ENCODE assay signal across 9 mouse cellular contexts in genomic region chr14:115040091-115040571, GRCm38 (mm10). TPM values are rescaled to one million over a fixed set of nuclear protein-coding genes. Genes with fewer than 3 reads are reported as not detected.
A peak's percentile ranks its signal among the peaks of the same experiment; 100 is the strongest.
DNase-seq lines count a peak whose midpoint lies in the region; ATAC-seq and TF ChIP-seq lines count a peak whose summit lies in the region.
"Had no signal": no experiment of that assay in that cellular context is flagged by ENCODE, and none has a peak within 500 bp of the region (broad histone marks: within the 10 kb centered on the region; RNA-seq: fewer than 3 reads in every experiment).

No protein-coding gene starts in this region.

- H3K9me3 ChIP-seq in kidney, embryonic 15.5 days (replicated peaks) = no peaks in the 10 kb centered on the region
- no peaks in the 10 kb centered on the region for H3K9me3 ChIP-seq in ES-E14 (ENCODE audit: control insufficient read depth, insufficient read depth, low read depth, low read length)
- no peaks in the 10 kb centered on the region for H3K9me3 ChIP-seq in hindbrain, embryonic 15.5 days

- WGBS in kidney, embryonic 15.5 days = 2% methylated on average over 30 of the region's 30 CpGs
- 1% methylated on average over 30 of the region's 30 CpGs for WGBS in hindbrain, embryonic 15.5 days

- H3K4me1 ChIP-seq in kidney, embryonic 15.5 days = peaks cover 26% of the 10 kb centered on the region
- H3K4me1 ChIP-seq in ES-E14 (ENCODE audit: control insufficient read depth in 2 of 2, insufficient read depth in 2 of 2, low read length in 2 of 2, poor library complexity in 1 of 2) = peaks cover 0 to 5% of the 10 kb centered on the region in 2 experiments; a peak in 1 of 4 replicates
- peaks cover 27% of the 10 kb centered on the region for H3K4me1 ChIP-seq in hindbrain, embryonic 15.5 days (replicated peaks)

- in situ Hi-C loops in ES-E14 (cut with MboI; ENCODE audit: low sequenced_read_pairs in 2 of 2, unreplicated experiment in 2 of 2) = no loop called here

- peaks cover 22% of the 10 kb centered on the region for H3K36me3 ChIP-seq in kidney, embryonic 15.5 days
- H3K36me3 ChIP-seq in ES-E14 (ENCODE audit: control insufficient read depth, insufficient read depth, low read length, poor library complexity, severe bottlenecking) = peaks cover 18% of the 10 kb centered on the region
- peaks cover 8% of the 10 kb centered on the region for H3K36me3 ChIP-seq in hindbrain, embryonic 15.5 days

- no peak for DNase-seq in kidney, postnatal 14 days
- DNase-seq in ES-E14 (ENCODE audit: low read depth, low spot score) = no peak
- DNase-seq in embryo, embryonic 11 days = peak; percentile 77
- DNase-seq in thymus, postnatal 0 days (ENCODE audit: low spot score) = no peak
- no peak for DNase-seq in layer of hippocampus, adult 8-10 months (ENCODE audit: low spot score in 2 of 2)

- H3K9ac ChIP-seq in kidney, embryonic 15.5 days = peak overlapping the region; percentile 97
- H3K9ac ChIP-seq in ES-E14 (ENCODE audit: insufficient read depth, low read depth, low read length, poor library complexity, severe bottlenecking) = peak overlapping the region; percentile 94
- peak overlapping the region; percentile 95 for H3K9ac ChIP-seq in hindbrain, embryonic 15.5 days

- peaks cover 10% of the 10 kb centered on the region for H3K27me3 ChIP-seq in kidney, embryonic 15.5 days
- H3K27me3 ChIP-seq in hindbrain, embryonic 15.5 days = peaks cover 5% of the 10 kb centered on the region; the same call in 1 of the 2 replicates

- peak overlapping the region; percentile 96 for H3K4me2 ChIP-seq in kidney, embryonic 15.5 days
- H3K4me2 ChIP-seq in hindbrain, embryonic 15.5 days = peak overlapping the region; percentile 95

- H3K27ac ChIP-seq in kidney, embryonic 15.5 days = peak overlapping the region; percentile 94
- peak overlapping the region; percentile 81 for H3K27ac ChIP-seq in ES-E14 (ENCODE audit: insufficient read depth, low read depth, low read length, poor library complexity, severe bottlenecking)
- H3K27ac ChIP-seq in hindbrain, embryonic 15.5 days (replicated peaks) = peak overlapping the region; percentile 91

- peak overlapping the region; percentile 94 for H3K4me3 ChIP-seq in kidney, embryonic 15.5 days (replicated peaks)
- H3K4me3 ChIP-seq in ES-E14 (ENCODE audit: insufficient read depth in 1 of 2, low read depth in 1 of 2, low read length in 2 of 2, poor library complexity in 1 of 2, severe bottlenecking in 1 of 2) = peak overlapping the region; percentile 61 to 92
- H3K4me3 ChIP-seq in hindbrain, embryonic 15.5 days = peak overlapping the region; percentile 78

- ATAC-seq in kidney, embryonic 15.5 days (replicated peaks; ENCODE audit: low FRiP score) = peak; percentile 45
- ATAC-seq in hindbrain, embryonic 15.5 days (ENCODE audit: low FRiP score, low read depth) = peak; percentile 17; the same call in 1 of the 2 replicates
- ATAC-seq in megakaryocyte, adult 5-6 weeks (ENCODE audit: poor library complexity, severe bottlenecking) = peak; percentile 14; the same call in 1 of the 2 replicates

TF ChIP-seq in ES-E14, 5 proteins besides CTCF, POLR2A, EP300 and RAD21:
- no peak for TF ChIP-seq MAFK (IDR thresholded peaks at IDR 0.05; ENCODE audit: insufficient read depth, low read depth, low read length)
- no peak for TF ChIP-seq ZNF384 (IDR thresholded peaks at IDR 0.05; ENCODE audit: low read depth, low read length)
- no peak for TF ChIP-seq HCFC1 (IDR thresholded peaks at IDR 0.05; ENCODE audit: borderline replicate concordance, insufficient read depth, low read length)
- TF ChIP-seq CHD2 (IDR thresholded peaks at IDR 0.05; ENCODE audit: low read depth, low read length) = no peak
- TF ChIP-seq ZC3H11A (IDR thresholded peaks at IDR 0.05; ENCODE audit: borderline replicate concordance, low read depth, low read length) = no peak

RNA-seq across cellular contexts. Expression of gene Gpc5, which starts 51.9 kb away (rescaled TPM):
- polyA plus RNA-seq in kidney, embryonic 15.5 days (2015; fragmentation: Nextera tagmentation; extraction: Ambion mirVana) = 10.2 and 11.1 TPM in 2 replicates
- 0.37 and 0.40 TPM in 2 replicates for total RNA-seq in ES-E14 (2012; rRNA removed)
- 9.8 and 9.9 TPM in 2 replicates for polyA plus RNA-seq in hindbrain, embryonic 15.5 days (2015; fragmentation: Nextera tagmentation; extraction: Ambion mirVana)
- not detected in 2 replicates for total RNA-seq in megakaryocyte, adult 5-6 weeks (2015)
- total RNA-seq in megakaryocyte, adult 5-6 weeks (2017) = not detected in 2 replicates
- 0.57 and 1.0 TPM in 2 replicates for polyA plus RNA-seq in thymus, postnatal 0 days (2015; fragmentation: Nextera tagmentation; extraction: Ambion mirVana)
- total RNA-seq in layer of hippocampus, adult 8-10 months (2022) = 10 to 100 TPM; 33.3 to 43.9 (median 38.7) TPM
- total RNA-seq: gastrocnemius, postnatal 4 days had no signal

Comparison
In these comparisons a context has a peak if more than half of its experiments do, and no peak if none do; other contexts are left out.
1. RNA of gene Gpc5, which starts 51.9 kb away (total RNA-seq): 33.3 to 43.9 TPM in layer of hippocampus, adult 8-10 months; 0.37 to 0.40 TPM in ES-E14 and not detected in megakaryocyte, adult 5-6 weeks; every median in the first group is over 10 times any median in the second.
2. Peak in every context shown above with its lines, with median percentiles within 50 percentile points of each other: ATAC-seq, H3K27ac ChIP-seq, H3K4me3 ChIP-seq and H3K9ac ChIP-seq.